Mouse (Mus musculus): ENCODE measurements around the gene Lrcol1. TPM values are rescaled to one million over a fixed set of nuclear protein-coding genes. Genes with fewer than 3 reads are reported as not detected.

The Lrcol1 gene
- polyA plus RNA-seq, 1 experiment from 2014 or later: not detected

- Histone ChIP-seq H3K9me3 (ENCODE audit: control insufficient read depth, low read length) (no peaks in the 10 kb centered on the region), H3K27ac (ENCODE audit: low read depth) (no peak overlapping the region), H3K4me2 (ENCODE audit: low read length) (no peak overlapping the region), H3K36me3 (ENCODE audit: control insufficient read depth, insufficient read depth, low read length) (no peaks in the 10 kb centered on the region), H3K27me3 (replicated peaks; ENCODE audit: control insufficient read depth, insufficient read depth, low read length) (no peaks in the 10 kb centered on the region), H3K9ac (ENCODE audit: low read length) (no peak overlapping the region), H3K4me1 (replicated peaks; ENCODE audit: control insufficient read depth, insufficient read depth, low read length) (no peaks in the 10 kb centered on the region), H3K4me3 (ENCODE audit: low read depth, low read length) (no peak overlapping the region)
- 71% methylated on average over 5 of the region's 5 CpGs for WGBS
- ATAC-seq (replicated peaks; ENCODE audit: low FRiP score, low TSS enrichment, low read depth): no peak
- no peak for DNase-seq (ENCODE audit: low spot score)
These were observed 48.2 kb downstream of the Lrcol1 start for GRCm38 (mm10) chr5:110392727-110393126.

GRCm38 (mm10) chr5:110395006-110395661 is 50.6 kb downstream of the Lrcol1 start:
- Histone ChIP-seq H3K27ac (ENCODE audit: low read depth) (no peak overlapping the region), H3K4me2 (ENCODE audit: low read length) (no peak overlapping the region), H3K27me3 (replicated peaks; ENCODE audit: control insufficient read depth, insufficient read depth, low read length) (no peaks in the 10 kb centered on the region), H3K36me3 (ENCODE audit: control insufficient read depth, insufficient read depth, low read length) (no peaks in the 10 kb centered on the region), H3K9ac (ENCODE audit: low read length) (no peak overlapping the region), H3K4me1 (replicated peaks; ENCODE audit: control insufficient read depth, insufficient read depth, low read length) (no peaks in the 10 kb centered on the region), H3K4me3 (ENCODE audit: low read depth, low read length) (no peak overlapping the region), H3K9me3 (ENCODE audit: control insufficient read depth, low read length) (no peaks in the 10 kb centered on the region)
- 78% methylated on average over 5 of the region's 5 CpGs for WGBS
- DNase-seq (ENCODE audit: low spot score): no peak
- no peak for ATAC-seq (replicated peaks; ENCODE audit: low FRiP score, low TSS enrichment, low read depth)

GRCm38 (mm10) chr5:110401101-110401500 is 56.6 kb downstream of the Lrcol1 start:
- no peaks in the 10 kb centered on the region for H3K36me3 ChIP-seq (ENCODE audit: control insufficient read depth, insufficient read depth, low read length)
- ATAC-seq (replicated peaks; ENCODE audit: low FRiP score, low TSS enrichment, low read depth) (no peak), DNase-seq (ENCODE audit: low spot score) (no peak)
- 93% methylated on average over 8 of the region's 8 CpGs for WGBS
- no peak overlapping the region for H3K9ac ChIP-seq (ENCODE audit: low read length)
- H3K9me3 ChIP-seq (ENCODE audit: control insufficient read depth, low read length): no peaks in the 10 kb centered on the region
- H3K4me2 ChIP-seq (ENCODE audit: low read length): no peak overlapping the region
- H3K4me3 ChIP-seq (ENCODE audit: low read depth, low read length): no peak overlapping the region
- no peaks in the 10 kb centered on the region for H3K27me3 ChIP-seq (replicated peaks; ENCODE audit: control insufficient read depth, insufficient read depth, low read length)
- H3K27ac ChIP-seq (ENCODE audit: low read depth): no peak overlapping the region
- 0 out of 2 replicates have a peak, but pooled peaks cover 3% of the 10 kb centered on the region for H3K4me1 ChIP-seq (replicated peaks; ENCODE audit: control insufficient read depth, insufficient read depth, low read length)

- Histone ChIP-seq H3K4me2 (ENCODE audit: low read length) (no peak overlapping the region), H3K27ac (ENCODE audit: low read depth) (no peak overlapping the region), H3K4me3 (ENCODE audit: low read depth, low read length) (no peak overlapping the region), H3K27me3 (replicated peaks; ENCODE audit: control insufficient read depth, insufficient read depth, low read length) (no peaks in the 10 kb centered on the region), H3K4me1 (replicated peaks; ENCODE audit: control insufficient read depth, insufficient read depth, low read length) (0 out of 2 replicates have a peak, but pooled peaks cover 3% of the 10 kb centered on the region), H3K9ac (ENCODE audit: low read length) (no peak overlapping the region), H3K36me3 (ENCODE audit: control insufficient read depth, insufficient read depth, low read length) (no peaks in the 10 kb centered on the region), H3K9me3 (ENCODE audit: control insufficient read depth, low read length) (no peaks in the 10 kb centered on the region)
- WGBS: 88% methylated on average over 2 of the region's 2 CpGs
- no peak for ATAC-seq (replicated peaks; ENCODE audit: low FRiP score, low TSS enrichment, low read depth)
- DNase-seq (ENCODE audit: low spot score): no peak
These were observed 58.0 kb downstream of the Lrcol1 start for GRCm38 (mm10) chr5:110402557-110402956.

- no peak for DNase-seq (ENCODE audit: low spot score)
- 41% methylated on average over 3 of the region's 3 CpGs for WGBS
- no peak overlapping the region for H3K9ac ChIP-seq (ENCODE audit: low read length)
- H3K27me3 ChIP-seq (replicated peaks; ENCODE audit: control insufficient read depth, insufficient read depth, low read length): no peaks in the 10 kb centered on the region
- ATAC-seq (replicated peaks; ENCODE audit: low FRiP score, low TSS enrichment, low read depth): no peak
- no peaks in the 10 kb centered on the region for H3K9me3 ChIP-seq (ENCODE audit: control insufficient read depth, low read length)
- no peak overlapping the region for H3K4me2 ChIP-seq (ENCODE audit: low read length)
- H3K4me3 ChIP-seq (ENCODE audit: low read depth, low read length): no peak overlapping the region
- no peak overlapping the region for H3K27ac ChIP-seq (ENCODE audit: low read depth)
- no peaks in the 10 kb centered on the region for H3K36me3 ChIP-seq (ENCODE audit: control insufficient read depth, insufficient read depth, low read length)
- 0 out of 2 replicates have a peak, but pooled peaks cover 3% of the 10 kb centered on the region for H3K4me1 ChIP-seq (replicated peaks; ENCODE audit: control insufficient read depth, insufficient read depth, low read length)
These were observed 59.4 kb downstream of the Lrcol1 start for GRCm38 (mm10) chr5:110403931-110404330.

Other genes starting within 250 kb of the Lrcol1 start
- gene Plcxd1, start 244.8 kb upstream of the Lrcol1 start, polyA plus RNA-seq (2014; fragmentation: Nextera tagmentation; extraction: Ambion mirVana): 0.74 and 0.86 TPM in 2 replicates
- gene Gtpbp6, start 236.5 kb upstream of the Lrcol1 start, polyA plus RNA-seq (2014; fragmentation: Nextera tagmentation; extraction: Ambion mirVana): 29.3 and 31.0 TPM in 2 replicates
- 3.5 and 5.1 TPM in 2 replicates for gene Zfp605, start 234.6 kb upstream of the Lrcol1 start, polyA plus RNA-seq (2014; fragmentation: Nextera tagmentation; extraction: Ambion mirVana)
- gene Chfr, start 208.9 kb upstream of the Lrcol1 start, polyA plus RNA-seq (2014; fragmentation: Nextera tagmentation; extraction: Ambion mirVana): 35.7 and 41.1 TPM in 2 replicates
- gene Golga3, start 168.0 kb upstream of the Lrcol1 start, polyA plus RNA-seq (2014; fragmentation: Nextera tagmentation; extraction: Ambion mirVana): 19.5 and 21.9 TPM in 2 replicates
- gene Ankle2, start 113.7 kb upstream of the Lrcol1 start, polyA plus RNA-seq (2014; fragmentation: Nextera tagmentation; extraction: Ambion mirVana): 30.6 and 32.6 TPM in 2 replicates
- 71.6 and 76.9 TPM in 2 replicates for gene Pgam5, start 74.8 kb upstream of the Lrcol1 start, polyA plus RNA-seq (2014; fragmentation: Nextera tagmentation; extraction: Ambion mirVana)
- 7.2 and 9.0 TPM in 2 replicates for gene Pxmp2, start 58.5 kb upstream of the Lrcol1 start, polyA plus RNA-seq (2014; fragmentation: Nextera tagmentation; extraction: Ambion mirVana)
- gene Pole, start 58.4 kb upstream of the Lrcol1 start, polyA plus RNA-seq (2014; fragmentation: Nextera tagmentation; extraction: Ambion mirVana): 33.3 and 36.0 TPM in 2 replicates
- 0.77 and 1.1 TPM in 2 replicates for gene P2rx2, start 1.5 kb upstream of the Lrcol1 start, polyA plus RNA-seq (2014; fragmentation: Nextera tagmentation; extraction: Ambion mirVana)
- 9.4 and 13.3 TPM in 2 replicates for gene Fbrsl1, start 103.8 kb downstream of the Lrcol1 start, polyA plus RNA-seq (2014; fragmentation: Nextera tagmentation; extraction: Ambion mirVana)
- 0.50 and 0.80 TPM in 2 replicates for gene Galnt9, start 199.6 kb downstream of the Lrcol1 start, polyA plus RNA-seq (2014; fragmentation: Nextera tagmentation; extraction: Ambion mirVana)